Mouse (Mus musculus) liver, embryonic 14.5 days (tissue): ENCODE measurements at regions not wholly inside any gene's neighbourhood (a gene's known extent, or its start where the extent isn't known, plus 50 kb on each side); places are given as distances from the start of the nearest gene placed in this dataset.

Experiments used
- ATAC-seq: fragments of 200-750 bp; cut with Nextera tagmentation; 2 replicates; pipeline ENCODE4 v1.8.0; 2017; ENCODE audit warnings: moderate number of reproducible peaks, mild to moderate bottlenecking, moderate library complexity; ENCODE audit not compliant: insufficient read depth
- DNase-seq, 3 experiments: peaks; one replicate each; pipeline ENCODE4 v3.0.0-alpha.2; 2012 to 2013; ENCODE audit warnings: low read depth in 3 of 3, low spot score in 3 of 3
- H3K27ac ChIP-seq: fragments of 300-500 bp; sonication (generic); 2 replicates; pipeline ENCODE4 v1.5.1; 2014; ENCODE audit warnings: moderate library complexity, mild to moderate bottlenecking, control low read depth, inconsistent platforms
- H3K27me3 ChIP-seq: fragments of 300-500 bp; sonication (generic); 2 replicates; pipeline ENCODE4 v1.6.1; 2014; ENCODE audit warnings: mild to moderate bottlenecking, low read length, moderate library complexity; ENCODE audit not compliant: control insufficient read depth, insufficient read depth
- H3K36me3 ChIP-seq: fragments of 300-500 bp; sonication (generic); replicated peaks from 2 replicates; pipeline ENCODE4 v1.6.1; 2014; ENCODE audit warnings: low read depth; ENCODE audit not compliant: control insufficient read depth, insufficient read depth
- H3K4me1 ChIP-seq, 2 experiments: fragments of 200-500 bp in 1 of 2; fragments of 300-500 bp in 1 of 2; sonication (generic) in 1 of 2; replicated peaks; 2 replicates each; pipeline ENCODE4 v1.6.1; 2012 to 2014; ENCODE audit warnings: antibody characterized with exemption in 1 of 2, inconsistent platforms in 1 of 2, low read length in 1 of 2; ENCODE audit not compliant: control insufficient read depth in 2 of 2, insufficient read depth in 2 of 2
- H3K4me2 ChIP-seq: fragments of 300-500 bp; sonication (generic); 2 replicates; pipeline ENCODE4 v1.6.1; 2014; ENCODE audit warnings: low read depth, mild to moderate bottlenecking, control low read depth, moderate library complexity
- H3K4me3 ChIP-seq, 2 experiments: fragments of 200-500 bp in 1 of 2; fragments of 300-500 bp in 1 of 2; sonication (generic) in 1 of 2; 2 replicates each; pipeline ENCODE4 v1.5.1; 2012 to 2014; ENCODE audit warnings: low read depth in 2 of 2, low read length in 2 of 2, mild to moderate bottlenecking in 2 of 2, control low read depth in 1 of 2, inconsistent platforms in 1 of 2, moderate library complexity in 1 of 2; ENCODE audit not compliant: insufficient read depth in 1 of 2
- H3K9ac ChIP-seq: fragments of 300-500 bp; sonication (generic); replicated peaks from 2 replicates; pipeline ENCODE4 v1.6.1; 2014; ENCODE audit warnings: mild to moderate bottlenecking, control low read depth, moderate library complexity
- H3K9me3 ChIP-seq: fragments of 300-500 bp; sonication (generic); 2 replicates; pipeline ENCODE4 v1.6.1; 2016; ENCODE audit warnings: low read length, mixed read lengths; ENCODE audit not compliant: control insufficient read depth
- CTCF ChIP-seq: IDR thresholded peaks from 2 replicates; pipeline ENCODE4 v1.5.1; 2016; ENCODE audit warnings: antibody characterized with exemption, low read depth, control low read depth
- EP300 ChIP-seq: IDR thresholded peaks from 2 replicates; pipeline ENCODE4 v1.6.1; 2016; ENCODE audit warnings: antibody characterized with exemption, low read depth
- WGBS: fragments of 180-500 bp; shearing (Covaris S2); extraction: QIAGEN DNeasy Blood & Tissue Kit; methylation state at CpG from one replicate; pipeline ENCODE4 v1.1.7; 2014; ENCODE audit not compliant: insufficient replicate concordance; 5-methylcytosine and 5-hydroxymethylcytosine counted together

DNA sequence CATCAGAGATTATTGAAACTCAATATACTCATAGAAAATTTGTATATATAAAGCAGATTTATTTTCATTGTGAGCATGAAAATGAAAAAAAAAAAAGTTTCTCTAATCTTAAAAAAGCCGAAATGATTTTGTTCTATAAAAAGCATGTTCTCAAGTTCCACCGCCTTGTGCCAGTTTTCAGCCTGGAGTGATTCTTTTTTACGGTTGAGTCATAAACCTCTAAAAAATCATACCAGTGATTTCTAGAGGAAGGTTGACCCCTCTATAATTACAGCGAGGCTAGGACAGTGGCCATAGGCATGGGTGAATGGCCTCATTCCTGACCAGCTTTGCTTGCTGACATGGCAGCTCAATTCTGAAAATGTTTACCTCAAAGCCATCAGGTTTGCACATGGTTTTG lies 98.6 kb upstream of the Prmt6 start:
- Histone ChIP-seq H3K27ac (no peak overlapping the region), H3K4me3 (no peak overlapping the region), H3K27me3 (no peaks in the 10 kb centered on the region), H3K9ac (no peak overlapping the region), H3K36me3 (no peaks in the 10 kb centered on the region), H3K4me2 (no peak overlapping the region), H3K4me1 (no peaks in the 10 kb centered on the region), H3K9me3 (no peaks in the 10 kb centered on the region)
- no peak for ATAC-seq
- WGBS: 72% methylated on average over 4 of the region's 4 CpGs
- DNase-seq: no peak
- no peak for TF ChIP-seq CTCF
- TF ChIP-seq EP300: no peak

DNA sequence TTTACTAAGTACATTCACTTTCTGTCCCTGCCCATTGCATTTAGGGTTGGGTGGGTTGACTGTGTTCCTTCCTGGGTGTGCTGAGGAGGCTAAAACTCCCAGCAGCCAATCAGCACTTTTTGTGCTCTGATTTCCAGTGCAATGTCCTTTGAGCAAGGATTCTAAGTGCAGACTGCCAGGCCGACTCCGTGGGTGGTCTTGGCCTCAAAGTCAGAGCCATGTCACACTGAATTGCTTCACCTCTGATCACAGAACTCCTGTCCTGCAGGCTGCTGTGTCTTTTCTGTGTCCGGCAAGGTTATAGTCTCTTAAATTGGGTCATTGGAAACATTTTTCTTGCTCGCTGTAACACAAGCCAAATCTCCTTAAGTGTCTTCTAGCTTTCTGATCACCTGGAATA lies 94.0 kb upstream of the Prmt6 start:
- H3K4me1 ChIP-seq: no peaks in the 10 kb centered on the region
- no peaks in the 10 kb centered on the region for H3K9me3 ChIP-seq
- no peak overlapping the region for H3K27ac ChIP-seq
- DNase-seq (no peak), ATAC-seq (no peak)
- no peak overlapping the region for H3K4me2 ChIP-seq
- 48% methylated on average over 4 of the region's 4 CpGs for whole genome bisulfite sequencing
- TF ChIP-seq CTCF: no peak
- TF ChIP-seq EP300: no peak
- no peaks in the 10 kb centered on the region for H3K36me3 ChIP-seq
- H3K27me3 ChIP-seq: no peaks in the 10 kb centered on the region
- no peak overlapping the region for H3K4me3 ChIP-seq
- no peak overlapping the region for H3K9ac ChIP-seq

DNA sequence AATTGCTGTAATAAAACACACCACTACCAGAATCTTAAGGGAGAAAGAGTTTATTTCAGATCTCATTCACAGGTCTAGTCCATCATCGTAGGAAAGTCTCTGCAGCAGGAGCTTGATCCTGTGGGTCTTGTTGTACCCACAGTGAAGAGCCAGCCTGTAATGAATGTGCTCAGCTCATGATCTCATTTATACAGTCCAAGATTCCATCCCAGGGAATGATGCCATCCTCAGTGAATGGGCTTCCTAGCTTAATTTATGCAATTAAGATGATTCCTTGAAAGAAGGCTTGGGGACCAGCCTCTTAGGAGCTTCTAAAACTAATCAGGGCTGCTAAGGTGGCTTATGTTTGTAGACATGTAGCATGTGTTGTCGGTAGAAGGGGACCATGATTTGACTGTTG lies 89.3 kb upstream of the Prmt6 start:
- H3K9me3 ChIP-seq: no peaks in the 10 kb centered on the region
- no peak overlapping the region for H3K4me3 ChIP-seq
- H3K4me1 ChIP-seq: no peaks in the 10 kb centered on the region
- H3K4me2 ChIP-seq: no peak overlapping the region
- no peak overlapping the region for H3K9ac ChIP-seq
- 64% methylated on average over 2 of the region's 2 CpGs for WGBS
- no peak overlapping the region for H3K27ac ChIP-seq
- no peaks in the 10 kb centered on the region for H3K36me3 ChIP-seq
- TF ChIP-seq CTCF (no peak), EP300 (no peak)
- ATAC-seq (no peak), DNase-seq (no peak)
- no peaks in the 10 kb centered on the region for H3K27me3 ChIP-seq

DNA sequence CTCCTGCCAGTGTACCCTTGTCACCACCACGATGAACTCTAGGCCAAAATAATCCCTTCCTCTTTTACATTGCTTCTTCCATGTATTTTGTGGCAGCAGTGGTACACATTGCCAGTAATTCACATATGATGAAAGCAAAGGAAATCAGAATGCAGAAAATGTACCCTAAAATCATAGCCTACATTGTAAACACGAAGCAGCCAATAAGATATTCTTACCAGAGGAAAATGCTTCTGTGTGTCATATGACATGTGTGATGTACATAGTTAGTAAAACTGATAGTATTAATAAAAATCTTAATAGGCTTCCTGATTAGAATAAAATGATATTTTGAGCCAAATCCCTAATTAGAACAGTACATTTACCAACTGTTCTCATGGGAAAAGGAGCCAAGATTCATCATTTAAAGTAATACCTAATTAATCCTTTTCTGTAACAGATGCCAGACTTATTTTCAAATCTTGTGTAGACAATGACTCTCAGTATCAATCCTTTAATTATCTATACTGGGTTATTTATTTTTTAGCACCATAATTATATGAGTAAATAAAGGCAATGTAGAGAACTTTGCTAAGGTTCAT lies 88.3 kb upstream of the Prmt6 start:
- no peak for ATAC-seq

DNA sequence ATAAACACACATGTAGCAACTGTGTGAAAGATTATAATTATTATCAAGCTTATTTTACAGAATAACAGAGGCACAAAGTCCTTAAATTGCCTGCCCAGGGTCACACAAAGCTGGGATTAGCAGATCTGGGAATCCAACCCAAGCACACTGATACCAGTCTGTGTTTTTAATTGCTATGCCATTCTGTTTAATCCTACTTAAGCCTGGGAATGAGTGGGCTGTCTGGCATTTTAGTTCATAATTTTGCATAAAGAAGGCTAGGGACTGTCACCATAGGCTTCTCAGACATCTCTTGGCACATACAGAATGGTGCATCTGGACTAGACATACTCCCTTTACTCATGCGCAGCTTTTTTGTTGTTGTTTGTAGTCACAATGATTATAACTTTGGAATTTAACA lies 78.4 kb upstream of the Prmt6 start:
- no peak overlapping the region for H3K9ac ChIP-seq
- DNase-seq: no peak
- no peak overlapping the region for H3K4me3 ChIP-seq
- no peaks in the 10 kb centered on the region for H3K4me1 ChIP-seq
- H3K27me3 ChIP-seq: no peaks in the 10 kb centered on the region
- no peak for ATAC-seq
- no peaks in the 10 kb centered on the region for H3K36me3 ChIP-seq
- H3K4me2 ChIP-seq: no peak overlapping the region
- no peaks in the 10 kb centered on the region for H3K9me3 ChIP-seq
- H3K27ac ChIP-seq: no peak overlapping the region
- WGBS: 68% methylated on average over 1 of the region's 1 CpGs
- TF ChIP-seq CTCF: no peak

More for the DNA sequence above, 88.3 kb upstream of the Prmt6 start:
- no peak overlapping the region for H3K4me2 ChIP-seq
- H3K27me3 ChIP-seq: no peaks in the 10 kb centered on the region
- H3K4me3 ChIP-seq: no peak overlapping the region
- no peak overlapping the region for H3K27ac ChIP-seq
- WGBS: 34% methylated on average over 2 of the region's 2 CpGs
- no peaks in the 10 kb centered on the region for H3K36me3 ChIP-seq
- H3K9me3 ChIP-seq: no peaks in the 10 kb centered on the region
- no peak overlapping the region for H3K9ac ChIP-seq
- H3K4me1 ChIP-seq: no peaks in the 10 kb centered on the region
- no peak for DNase-seq
- no peak for TF ChIP-seq CTCF
- no peak for TF ChIP-seq EP300
